Mouse (Mus musculus) megakaryocyte, embryonic 14.5 days (primary cell): ENCODE measurements around the gene Mtln.

ENCODE experiments used
- FLI1 ChIP-seq: IDR thresholded peaks from 2 replicates; pipeline ENCODE4 v1.6.1; 2012; ENCODE audit warnings: low read length, inconsistent platforms, mixed read lengths
- GATA1 ChIP-seq: IDR thresholded peaks from 3 replicates; pipeline ENCODE4 v1.6.1; 2012; ENCODE audit warnings: mixed read lengths, low read length, inconsistent platforms, borderline replicate concordance

DNA sequence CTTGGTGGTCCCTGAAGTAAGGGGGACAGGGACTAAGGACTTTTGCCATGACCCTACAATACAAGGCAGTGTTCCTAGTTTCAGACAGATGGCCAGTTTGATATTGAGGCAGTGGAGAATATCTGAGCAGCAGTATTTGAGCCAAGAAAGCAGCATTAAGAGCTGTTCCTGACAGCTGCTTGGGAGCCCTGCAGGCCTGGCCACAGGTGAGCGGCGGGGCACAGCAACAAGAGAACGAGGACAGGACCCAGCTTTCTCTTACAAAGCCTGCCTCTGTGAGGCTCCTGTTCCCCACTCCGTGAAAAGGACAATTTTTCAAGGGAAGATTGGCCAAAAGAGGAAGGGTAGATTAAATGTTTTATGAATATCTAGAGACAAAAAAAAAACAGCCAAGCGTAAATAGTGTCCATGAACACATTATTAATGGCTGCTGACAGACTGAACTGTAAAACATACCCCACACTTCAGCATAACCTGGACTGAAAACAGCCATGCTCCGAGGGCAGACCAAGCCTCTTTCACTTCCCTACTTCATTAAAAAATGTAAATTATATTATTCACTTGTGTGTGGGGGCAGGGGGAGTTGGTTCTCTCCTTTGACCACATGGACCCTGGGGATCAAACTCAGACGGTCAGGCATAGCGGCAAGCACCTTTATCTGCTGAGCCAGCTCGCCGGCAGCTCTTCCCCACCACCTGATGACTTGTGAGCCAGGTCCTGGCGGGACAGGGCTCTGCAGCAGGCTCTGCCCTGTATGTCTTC, 40.3 kb downstream of the Mtln start:
- TF ChIP-seq GATA1 = no peak
- no peak for TF ChIP-seq FLI1
